Mouse (Mus musculus) cerebellum, adult 2 months (tissue): ENCODE measurements at regions not wholly inside any gene's neighbourhood (a gene's known extent, or its start where the extent isn't known, plus 50 kb on each side); places are given as distances from the start of the nearest gene placed in this dataset.

Experiments
- CTCF ChIP-seq: fragments of 200-500 bp; IDR thresholded peaks from 2 replicates; pipeline ENCODE4 v1.5.1; 2011; ENCODE audit warnings: low read depth, mild to moderate bottlenecking, control low read depth, low read length, moderate library complexity, borderline replicate concordance; ENCODE audit not compliant: insufficient read depth
- POLR2A ChIP-seq: fragments of 200-500 bp; IDR thresholded peaks from 2 replicates; pipeline ENCODE4 v1.6.1; 2011; ENCODE audit warnings: low read length, control low read depth, borderline replicate concordance; ENCODE audit not compliant: insufficient read depth

DNA sequence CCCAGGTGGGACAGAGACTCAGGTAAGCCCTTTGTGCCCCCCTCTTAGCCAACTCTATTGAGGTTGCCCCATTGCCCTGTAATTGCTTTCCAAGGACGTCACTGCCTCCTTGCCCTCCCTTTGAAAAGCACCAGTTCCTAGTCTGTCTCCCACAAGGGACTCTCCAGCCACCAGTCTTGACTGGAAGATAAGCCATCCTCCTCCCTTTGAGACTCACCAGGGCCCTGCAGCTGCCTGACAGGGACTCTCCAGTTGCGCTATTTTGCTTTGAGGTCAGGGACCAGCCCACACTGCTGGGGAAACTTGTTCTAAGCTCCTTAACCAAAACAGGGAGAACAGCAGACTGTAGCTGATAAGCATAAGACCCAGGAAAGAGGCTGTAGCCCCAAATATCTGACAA, 69.7 kb upstream of the Slc22a22 start:
- TF ChIP-seq CTCF (no peak), POLR2A (no peak)
